Mouse (Mus musculus): ENCODE results near the gene Aebp2. TPM values are rescaled to one million over a fixed set of nuclear protein-coding genes. Genes with fewer than 3 reads are reported as not detected.
"Not testable (repeated sequence)": the region's sequence is repeated elsewhere in the genome, so short reads cannot be mapped to it uniquely, and the experiment has no call there.

Aebp2 gene
- total RNA-seq, 2 experiments from 2014 or later = 41.5 to 71.0 TPM

- no peak for ATAC-seq (replicated peaks; ENCODE audit: low FRiP score, low TSS enrichment, poor library complexity, severe bottlenecking)
These were observed 19.5 kb downstream of the Aebp2 start for GRCm38 (mm10) chr6:140642010-140642409.

DNA sequence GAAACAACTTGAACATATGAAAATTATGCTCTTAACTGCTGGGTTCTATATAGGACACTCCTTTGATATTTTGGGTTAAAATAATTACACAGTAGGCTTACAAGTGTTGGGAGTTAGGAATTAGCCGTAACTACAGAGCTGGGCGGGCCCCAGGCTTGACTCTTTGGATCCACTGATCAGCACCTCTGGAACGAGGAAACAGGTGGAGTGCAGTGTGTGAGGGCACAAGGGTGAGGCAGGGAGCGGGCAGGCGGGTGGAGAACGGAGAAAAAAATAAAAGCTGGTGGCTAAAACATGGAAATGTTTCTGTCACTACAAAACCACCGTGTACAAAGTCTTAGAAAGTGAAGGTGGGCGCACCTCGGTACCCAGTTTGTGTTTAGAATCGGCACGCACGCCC is 20.2 kb downstream of the Aebp2 start:
- no peak for ATAC-seq (replicated peaks; ENCODE audit: low FRiP score, low TSS enrichment, poor library complexity, severe bottlenecking)

- ATAC-seq (replicated peaks; ENCODE audit: low FRiP score, low TSS enrichment, poor library complexity, severe bottlenecking) = no peak
These were observed 23.5 kb downstream of the Aebp2 start for GRCm38 (mm10) chr6:140645931-140646330.

DNA sequence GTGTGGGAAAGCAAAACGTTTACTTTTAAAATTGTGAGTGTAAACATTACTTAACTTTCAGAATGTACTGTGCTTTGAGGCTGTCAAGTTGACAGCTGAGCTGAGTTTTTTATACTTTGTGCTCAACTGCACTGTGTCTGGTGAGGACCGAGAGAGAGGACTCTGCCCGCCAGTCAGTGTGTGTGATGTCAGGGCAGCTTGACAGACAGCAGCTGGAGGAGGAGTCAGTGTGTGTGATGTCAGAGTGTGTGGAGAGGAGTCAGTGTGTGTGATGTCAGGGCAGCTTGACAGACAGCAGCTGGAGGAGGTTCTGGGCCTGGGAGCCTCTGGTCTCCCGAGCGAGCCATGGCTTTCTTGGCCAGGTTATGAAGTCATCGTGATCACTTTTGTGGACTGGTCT is 24.4 kb downstream of the Aebp2 start:
- ATAC-seq (replicated peaks; ENCODE audit: low FRiP score, low TSS enrichment, poor library complexity, severe bottlenecking) = no peak

DNA sequence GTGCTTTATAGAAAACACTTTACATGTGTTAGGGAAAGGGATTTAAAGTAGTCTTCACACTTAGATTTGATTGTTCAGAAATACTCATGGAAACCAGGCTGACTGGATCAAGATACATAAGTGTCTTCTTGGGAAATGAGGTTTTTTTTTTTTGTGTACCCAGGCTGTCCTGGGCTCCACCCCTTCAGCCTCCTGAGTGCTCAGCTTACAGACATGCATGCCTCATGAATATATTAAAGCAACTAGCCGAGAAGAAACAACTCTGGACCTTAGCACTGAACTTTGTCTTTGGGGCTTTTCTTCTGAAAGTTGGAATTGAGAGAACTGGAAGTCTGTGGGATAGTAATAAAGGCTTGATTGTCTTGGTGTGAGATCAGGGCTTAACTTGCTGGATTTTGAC is 27.3 kb downstream of the Aebp2 start:
- ATAC-seq (replicated peaks; ENCODE audit: low FRiP score, low TSS enrichment, poor library complexity, severe bottlenecking) = no peak

- ATAC-seq (replicated peaks; ENCODE audit: low FRiP score, low TSS enrichment, poor library complexity, severe bottlenecking) = no peak
These were observed 29.5 kb downstream of the Aebp2 start for GRCm38 (mm10) chr6:140651923-140652322.

DNA sequence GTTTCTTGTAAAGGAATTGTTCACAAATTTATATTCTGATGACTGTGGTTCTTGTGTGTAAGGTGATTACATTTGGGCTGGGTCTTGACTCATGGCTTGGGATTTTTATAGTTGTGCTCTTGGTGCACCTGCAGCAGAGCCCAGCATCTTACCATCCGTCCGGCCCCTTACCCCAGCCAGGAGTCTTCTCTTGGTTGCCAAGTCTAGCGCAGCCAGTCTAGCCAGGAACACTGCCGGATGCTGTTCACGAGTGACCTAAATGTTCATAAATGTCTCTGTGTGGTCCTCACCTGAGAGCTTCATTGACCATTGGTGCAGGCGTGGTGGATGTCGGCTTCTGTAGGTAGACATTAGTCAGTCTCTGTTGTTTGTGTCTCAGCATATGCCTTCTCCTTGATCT is 33.0 kb downstream of the Aebp2 start:
- no peak for ATAC-seq (replicated peaks; ENCODE audit: low FRiP score, low TSS enrichment, poor library complexity, severe bottlenecking)

DNA sequence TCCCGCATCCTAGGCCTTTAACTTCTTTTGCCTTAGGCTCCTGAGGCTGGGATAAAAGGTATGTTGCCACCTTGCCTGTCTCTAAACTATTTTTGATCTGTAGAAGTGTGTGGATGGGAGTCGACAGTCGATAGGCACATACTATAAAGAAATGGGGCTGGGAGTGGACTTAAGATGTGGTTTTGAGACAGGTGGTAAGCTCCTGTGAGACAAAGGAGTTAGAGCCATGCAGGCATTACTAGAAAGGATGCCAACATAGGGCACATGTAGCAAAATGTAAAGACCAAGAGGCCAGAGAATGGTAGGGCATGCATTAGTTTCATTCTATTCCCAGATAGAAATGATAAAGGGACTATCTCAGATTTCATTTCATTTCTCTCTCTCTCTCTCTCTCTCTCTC is 34.5 kb downstream of the Aebp2 start:
- no peak for ATAC-seq (replicated peaks; ENCODE audit: low FRiP score, low TSS enrichment, poor library complexity, severe bottlenecking)

GRCm38 (mm10) chr6:140657920-140658522 is 35.6 kb downstream of the Aebp2 start:
- ATAC-seq (replicated peaks; ENCODE audit: low FRiP score, low TSS enrichment, poor library complexity, severe bottlenecking) = no peak

DNA sequence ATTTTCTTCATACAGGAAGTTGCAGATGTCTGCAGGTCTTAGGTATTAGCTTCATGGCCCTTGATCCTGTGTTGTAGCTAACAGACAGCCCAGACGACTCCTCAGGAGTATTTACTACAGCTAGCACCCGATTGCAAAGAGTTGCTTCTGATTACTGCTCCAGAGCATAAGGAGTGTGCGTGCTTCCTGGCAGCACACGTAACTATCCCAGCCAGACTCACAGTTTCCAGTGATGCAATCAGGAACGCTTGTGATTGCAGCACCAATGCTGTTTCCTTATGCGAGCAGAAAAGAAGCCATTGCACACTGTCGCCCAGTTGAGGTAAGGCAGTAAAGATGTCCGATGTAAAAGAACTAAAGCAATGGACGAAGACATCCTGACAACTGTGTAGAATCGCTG is 38.6 kb downstream of the Aebp2 start:
- no peak for ATAC-seq (replicated peaks; ENCODE audit: low FRiP score, low TSS enrichment, poor library complexity, severe bottlenecking)

DNA sequence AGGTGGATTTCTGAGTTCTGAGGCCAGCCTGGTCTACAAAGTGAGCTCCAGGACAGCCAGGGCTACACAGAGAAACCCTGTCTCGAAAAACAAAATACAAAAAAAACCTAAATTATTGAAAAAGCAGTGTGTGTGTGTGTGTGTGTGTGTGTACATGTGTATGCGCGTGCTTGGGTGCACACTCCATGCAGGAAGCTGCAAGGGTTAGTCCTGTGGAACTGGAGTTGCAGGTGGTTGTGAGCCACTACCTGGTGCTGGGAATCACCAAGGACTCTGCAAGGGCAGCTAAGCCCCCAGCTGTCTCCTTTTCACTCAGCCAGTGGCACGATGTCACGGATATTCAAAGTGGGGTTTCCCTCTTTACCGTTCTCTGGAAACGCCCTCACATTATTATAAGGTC is 39.3 kb downstream of the Aebp2 start:
- no peak for ATAC-seq (replicated peaks; ENCODE audit: low FRiP score, low TSS enrichment, poor library complexity, severe bottlenecking)

GRCm38 (mm10) chr6:140662290-140662689 is 39.8 kb downstream of the Aebp2 start:
- ATAC-seq (replicated peaks; ENCODE audit: low FRiP score, low TSS enrichment, poor library complexity, severe bottlenecking) = no peak

GRCm38 (mm10) chr6:140662697-140663096 is 40.2 kb downstream of the Aebp2 start:
- ATAC-seq (replicated peaks; ENCODE audit: low FRiP score, low TSS enrichment, poor library complexity, severe bottlenecking) = not testable (repeated sequence)

DNA sequence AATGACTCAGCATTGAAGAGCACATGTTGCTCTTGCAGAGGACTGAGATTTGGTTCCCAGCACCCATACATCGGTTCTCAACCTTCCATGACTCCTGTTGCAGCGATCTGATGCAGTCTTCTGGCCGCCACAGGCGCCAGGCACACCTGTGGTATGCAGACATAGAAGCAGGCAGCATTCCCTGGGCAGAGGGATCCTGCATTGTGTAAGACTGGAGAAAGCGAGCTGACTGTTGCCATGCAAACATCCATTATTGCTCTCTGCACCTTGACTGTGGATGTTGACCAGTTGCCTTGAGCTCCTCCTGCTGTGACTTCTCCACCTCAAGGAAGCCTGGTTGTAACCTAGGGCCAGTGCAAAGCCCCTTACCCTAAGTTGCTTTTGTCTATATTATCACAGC is 42.1 kb downstream of the Aebp2 start:
- ATAC-seq (replicated peaks; ENCODE audit: low FRiP score, low TSS enrichment, poor library complexity, severe bottlenecking) = no peak

DNA sequence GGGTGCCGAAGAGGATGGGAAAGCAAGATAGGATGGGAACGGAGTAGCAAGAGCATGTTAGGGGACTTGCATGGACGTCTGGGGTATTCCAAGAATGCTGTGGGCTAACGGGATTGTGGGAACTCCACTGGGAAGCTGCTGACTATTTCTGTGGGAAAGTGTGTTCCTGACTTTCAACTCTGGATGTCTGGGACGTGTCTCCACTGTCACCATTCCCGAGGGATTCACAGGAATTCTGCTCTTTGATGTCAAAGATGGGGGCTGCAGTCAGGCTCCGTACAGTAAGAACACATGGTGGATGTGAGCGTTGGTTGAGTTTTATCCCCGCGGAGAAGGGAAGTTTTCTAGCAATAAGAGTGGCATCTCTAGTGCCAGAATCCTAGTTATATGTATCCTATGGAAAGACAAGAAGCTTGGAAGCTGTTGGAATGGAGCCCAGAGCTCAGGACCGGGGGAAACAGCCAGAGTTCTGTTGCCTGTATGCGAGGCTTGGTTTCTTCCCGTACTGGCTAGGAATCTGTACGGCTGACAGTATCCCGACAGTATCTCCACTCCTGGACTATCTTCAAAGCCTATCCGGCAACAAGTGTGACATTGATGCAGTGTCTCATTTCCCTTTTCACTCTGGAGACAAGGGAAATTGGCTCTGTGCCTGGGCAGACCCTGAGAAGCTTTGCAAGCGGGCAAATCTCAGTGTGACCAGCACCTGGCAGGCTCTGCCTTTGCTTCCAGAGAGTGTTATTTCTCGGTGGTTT is 44.2 kb downstream of the Aebp2 start:
- ATAC-seq (replicated peaks; ENCODE audit: low FRiP score, low TSS enrichment, poor library complexity, severe bottlenecking) = no peak

DNA sequence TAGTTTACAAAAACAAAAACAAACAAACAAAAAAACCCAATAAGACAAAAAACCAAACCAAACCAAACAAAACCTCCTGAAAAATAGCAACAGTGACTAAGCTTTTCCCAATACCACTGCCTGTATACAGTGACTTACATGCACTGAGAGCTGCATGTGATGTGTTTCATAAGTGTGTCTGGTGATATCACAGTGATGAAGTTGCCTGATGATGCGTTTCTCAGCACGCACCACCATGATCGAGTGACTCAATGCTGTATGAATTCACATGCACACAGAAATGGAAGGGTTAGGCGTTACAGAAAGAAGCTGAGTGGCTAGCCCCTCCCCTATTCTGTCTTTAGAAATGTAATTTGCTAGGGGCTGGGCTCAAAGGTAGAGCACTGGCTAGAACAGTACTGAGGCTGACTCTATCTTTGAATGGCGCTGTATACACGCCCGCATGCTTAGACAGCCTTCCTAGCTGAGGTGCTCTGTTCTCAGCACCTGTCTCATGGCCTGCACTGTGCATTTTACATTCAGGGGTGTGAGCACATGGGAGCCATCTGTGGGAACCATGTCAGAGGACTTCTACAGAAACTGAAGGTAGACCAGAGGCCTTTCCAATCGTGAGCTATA is 44.9 kb downstream of the Aebp2 start:
- ATAC-seq (replicated peaks; ENCODE audit: low FRiP score, low TSS enrichment, poor library complexity, severe bottlenecking) = no peak

GRCm38 (mm10) chr6:140674414-140674813 is 52.0 kb downstream of the Aebp2 start:
- no peak for ATAC-seq (replicated peaks; ENCODE audit: low FRiP score, low TSS enrichment, poor library complexity, severe bottlenecking)

- ATAC-seq (replicated peaks; ENCODE audit: low FRiP score, low TSS enrichment, poor library complexity, severe bottlenecking) = no peak
These were observed 53.6 kb downstream of the Aebp2 start for GRCm38 (mm10) chr6:140676094-140676493.

GRCm38 (mm10) chr6:140677041-140677440 is 54.6 kb downstream of the Aebp2 start:
- no peak for ATAC-seq (replicated peaks; ENCODE audit: low FRiP score, low TSS enrichment, poor library complexity, severe bottlenecking)

GRCm38 (mm10) chr6:140677960-140678359 is 55.5 kb downstream of the Aebp2 start:
- no peak for ATAC-seq (replicated peaks; ENCODE audit: low FRiP score, low TSS enrichment, poor library complexity, severe bottlenecking)

Measured in megakaryocyte-erythroid progenitor cell, adult 5-6 weeks (primary cell).